Mouse (Mus musculus): ENCODE data around the gene Pld5. TPM values are rescaled to one million over a fixed set of nuclear protein-coding genes. Genes with fewer than 3 reads are reported as not detected.

Gene Pld5
- polyA plus RNA-seq (2016; fragmentation: Nextera tagmentation; extraction: Ambion mirVana) = 3.5 and 4.5 TPM in 2 replicates

GRCm38 (mm10) chr1:176274667-176275610 is at the start of gene Pld5:
Gene Pld5, minus strand, starts transcription at chr1:176275312.
- peak within 1 kb of the TSS; percentile 72 for H3K27ac ChIP-seq
- no peaks in the 10 kb centered on the region for H3K9me3 ChIP-seq (replicated peaks)
- H3K4me2 ChIP-seq (replicated peaks) = peak within 1 kb of the TSS; percentile 91
- H3K36me3 ChIP-seq = no peaks in the 10 kb centered on the region
- peak within 1 kb of the TSS; percentile 67 for H3K4me3 ChIP-seq
- WGBS = 2% methylated on average over 67 of the region's 86 CpGs
- H3K9ac ChIP-seq = peak within 1 kb of the TSS; percentile 73
- peaks cover 16% of the 10 kb centered on the region; the same call in 1 of the 2 replicates for H3K27me3 ChIP-seq
- ATAC-seq (ENCODE audit: low FRiP score) = peak; percentile 92
- peaks cover 5% of the 10 kb centered on the region; the same call in 1 of the 2 replicates for H3K4me1 ChIP-seq

- no peaks in the 10 kb centered on the region for H3K36me3 ChIP-seq
- H3K4me1 ChIP-seq = no peaks in the 10 kb centered on the region
- H3K4me3 ChIP-seq = no peak overlapping the region
- no peak overlapping the region for H3K9ac ChIP-seq
- H3K9me3 ChIP-seq (replicated peaks) = no peaks in the 10 kb centered on the region
- ATAC-seq (ENCODE audit: low FRiP score) = no peak
- no peak overlapping the region for H3K4me2 ChIP-seq (replicated peaks)
- no peak overlapping the region for H3K27ac ChIP-seq
- H3K27me3 ChIP-seq = no peaks in the 10 kb centered on the region
- WGBS = 90% methylated on average over 2 of the region's 2 CpGs
Measured at GRCm38 (mm10) chr1:176315063-176315462, 40.0 kb upstream of the Pld5 start.

- Histone ChIP-seq H3K4me3 (no peak overlapping the region), H3K4me1 (no peaks in the 10 kb centered on the region), H3K9ac (no peak overlapping the region), H3K4me2 (replicated peaks) (no peak overlapping the region), H3K9me3 (replicated peaks) (no peaks in the 10 kb centered on the region), H3K27ac (no peak overlapping the region), H3K27me3 (no peaks in the 10 kb centered on the region), H3K36me3 (no peaks in the 10 kb centered on the region)
- WGBS = 79% methylated on average over 3 of the region's 3 CpGs
- ATAC-seq (ENCODE audit: low FRiP score) = no peak
Measured at GRCm38 (mm10) chr1:176310174-176310573, 35.1 kb upstream of the Pld5 start.

- Histone ChIP-seq H3K27me3 (no peaks in the 10 kb centered on the region), H3K27ac (no peak overlapping the region), H3K4me2 (replicated peaks) (no peak overlapping the region), H3K4me3 (no peak overlapping the region), H3K4me1 (no peaks in the 10 kb centered on the region), H3K9me3 (replicated peaks) (no peaks in the 10 kb centered on the region), H3K9ac (no peak overlapping the region), H3K36me3 (no peaks in the 10 kb centered on the region)
- 87% methylated on average over 5 of the region's 5 CpGs for WGBS
- ATAC-seq (ENCODE audit: low FRiP score) = no peak
Measured at GRCm38 (mm10) chr1:176289396-176289795, 14.3 kb upstream of the Pld5 start.

- Histone ChIP-seq H3K36me3 (no peaks in the 10 kb centered on the region), H3K4me1 (peaks cover 5% of the 10 kb centered on the region; the same call in 1 of the 2 replicates), H3K9ac (peak overlapping the region; percentile 73), H3K4me3 (peak overlapping the region; percentile 67), H3K4me2 (replicated peaks) (peak overlapping the region; percentile 91), H3K9me3 (replicated peaks) (no peaks in the 10 kb centered on the region), H3K27ac (peak overlapping the region; percentile 72; the same call in 1 of the 2 replicates), H3K27me3 (peaks cover 16% of the 10 kb centered on the region; the same call in 1 of the 2 replicates)
- ATAC-seq (ENCODE audit: low FRiP score) = no peak; the same call in 1 of the 2 replicates
- WGBS = 9% methylated on average over 11 of the region's 11 CpGs
Measured at GRCm38 (mm10) chr1:176275611-176275980, 484 bp upstream of the Pld5 start.

- Histone ChIP-seq H3K4me3 (no peak overlapping the region), H3K9me3 (replicated peaks) (no peaks in the 10 kb centered on the region), H3K9ac (no peak overlapping the region), H3K27me3 (no peaks in the 10 kb centered on the region), H3K4me2 (replicated peaks) (no peak overlapping the region), H3K27ac (no peak overlapping the region), H3K36me3 (no peaks in the 10 kb centered on the region), H3K4me1 (no peaks in the 10 kb centered on the region)
- peak; percentile 16; the same call in 1 of the 2 replicates for ATAC-seq (ENCODE audit: low FRiP score)
- 58% methylated on average over 5 of the region's 5 CpGs for WGBS
Measured at GRCm38 (mm10) chr1:176248717-176249030, 26.4 kb downstream of the Pld5 start.

GRCm38 (mm10) chr1:176247885-176248716 is 27.0 kb downstream of the Pld5 start:
- no peak overlapping the region for H3K4me2 ChIP-seq (replicated peaks)

GRCm38 (mm10) chr1:176239199-176239598 is 35.9 kb downstream of the Pld5 start:
- 70% methylated on average over 2 of the region's 2 CpGs for WGBS
- Histone ChIP-seq H3K36me3 (no peaks in the 10 kb centered on the region), H3K4me2 (replicated peaks) (no peak overlapping the region), H3K9me3 (replicated peaks) (no peaks in the 10 kb centered on the region), H3K9ac (no peak overlapping the region), H3K27ac (no peak overlapping the region), H3K27me3 (no peaks in the 10 kb centered on the region), H3K4me3 (no peak overlapping the region), H3K4me1 (no peaks in the 10 kb centered on the region)
- no peak for ATAC-seq (ENCODE audit: low FRiP score)

More at GRCm38 (mm10) chr1:176247885-176248716, 27.0 kb downstream of the Pld5 start:
- no peak overlapping the region for H3K4me3 ChIP-seq
- no peaks in the 10 kb centered on the region for H3K9me3 ChIP-seq (replicated peaks)
- H3K4me1 ChIP-seq = no peaks in the 10 kb centered on the region
- peak; percentile 76 for ATAC-seq (ENCODE audit: low FRiP score)
- 68% methylated on average over 9 of the region's 9 CpGs for WGBS
- no peaks in the 10 kb centered on the region for H3K36me3 ChIP-seq
- H3K27me3 ChIP-seq = no peaks in the 10 kb centered on the region
- no peak overlapping the region for H3K9ac ChIP-seq
- H3K27ac ChIP-seq = no peak overlapping the region

- 81% methylated on average over 10 of the region's 10 CpGs for WGBS
- H3K36me3 ChIP-seq = no peaks in the 10 kb centered on the region
Measured at GRCm38 (mm10) chr1:176223794-176224193, 51.3 kb downstream of the Pld5 start.

GRCm38 (mm10) chr1:176223196-176223595 is 51.9 kb downstream of the Pld5 start:
- no peak overlapping the region for H3K27ac ChIP-seq
- H3K36me3 ChIP-seq = no peaks in the 10 kb centered on the region
- ATAC-seq (ENCODE audit: low FRiP score) = peak; percentile 64
- H3K9ac ChIP-seq = no peak overlapping the region
- no peaks in the 10 kb centered on the region for H3K9me3 ChIP-seq (replicated peaks)
- no peaks in the 10 kb centered on the region for H3K4me1 ChIP-seq
- no peaks in the 10 kb centered on the region for H3K27me3 ChIP-seq
- 7% methylated on average over 12 of the region's 12 CpGs for WGBS
- no peak overlapping the region for H3K4me2 ChIP-seq (replicated peaks)
- no peak overlapping the region for H3K4me3 ChIP-seq

More at GRCm38 (mm10) chr1:176223794-176224193, 51.3 kb downstream of the Pld5 start:
- no peak for ATAC-seq (ENCODE audit: low FRiP score)
- no peaks in the 10 kb centered on the region for H3K27me3 ChIP-seq
- H3K4me1 ChIP-seq = no peaks in the 10 kb centered on the region
- no peak overlapping the region for H3K4me2 ChIP-seq (replicated peaks)
- H3K27ac ChIP-seq = no peak overlapping the region
- H3K4me3 ChIP-seq = no peak overlapping the region
- H3K9me3 ChIP-seq (replicated peaks) = no peaks in the 10 kb centered on the region
- no peak overlapping the region for H3K9ac ChIP-seq

GRCm38 (mm10) chr1:176218217-176218616 is 56.9 kb downstream of the Pld5 start:
- H3K27ac ChIP-seq = no peak overlapping the region
- no peak overlapping the region for H3K4me3 ChIP-seq
- no peaks in the 10 kb centered on the region for H3K9me3 ChIP-seq (replicated peaks)
- H3K9ac ChIP-seq = no peak overlapping the region
- H3K4me1 ChIP-seq = peaks cover 15% of the 10 kb centered on the region
- H3K27me3 ChIP-seq = no peaks in the 10 kb centered on the region
- no peaks in the 10 kb centered on the region for H3K36me3 ChIP-seq
- 80% methylated on average over 5 of the region's 5 CpGs for WGBS
- no peak overlapping the region for H3K4me2 ChIP-seq (replicated peaks)
- ATAC-seq (ENCODE audit: low FRiP score) = no peak

GRCm38 (mm10) chr1:176213645-176214221 is 61.4 kb downstream of the Pld5 start:
- Histone ChIP-seq H3K27ac (peak overlapping the region; percentile 64), H3K4me1 (peaks cover 21% of the 10 kb centered on the region), H3K27me3 (no peaks in the 10 kb centered on the region), H3K9ac (no peak overlapping the region), H3K4me3 (peak overlapping the region; percentile 6; the same call in 1 of the 2 replicates), H3K9me3 (replicated peaks) (no peaks in the 10 kb centered on the region), H3K36me3 (no peaks in the 10 kb centered on the region), H3K4me2 (replicated peaks) (peak overlapping the region; percentile 43)
- WGBS = 32% methylated on average over 17 of the region's 17 CpGs
- peak; percentile 86 for ATAC-seq (ENCODE audit: low FRiP score)

Data from hindbrain, embryonic 12.5 days (tissue).